Mouse (Mus musculus): ENCODE results near the gene Alkbh8. TPM values are rescaled to one million over a fixed set of nuclear protein-coding genes. Genes with fewer than 3 reads are reported as not detected.
A peak's percentile ranks its signal among the peaks of the same experiment; 100 is the strongest.
"Not testable (repeated sequence)": the region's sequence is repeated elsewhere in the genome, so short reads cannot be mapped to it uniquely, and the experiment has no call there.

Alkbh8 gene
- 2.2 TPM for polyA plus RNA-seq (2012; fragmentation: generic; extraction: Trizol)
- long read RNA-seq, experiment 1, full-length matches to known transcripts = 2 of 3 reads
- long read RNA-seq, experiment 1, partial matches to known transcripts = 1 of 3 reads
- long read RNA-seq, experiment 1, other reads (novel, unspliced or antisense) = 0 of 3 reads
- long read RNA-seq, experiment 2, full-length matches to known transcripts = 76 of 106 reads
- long read RNA-seq, experiment 2, partial matches to known transcripts = 0 of 106 reads
- long read RNA-seq, experiment 2, other reads (novel, unspliced or antisense) = 30 of 106 reads

DNA sequence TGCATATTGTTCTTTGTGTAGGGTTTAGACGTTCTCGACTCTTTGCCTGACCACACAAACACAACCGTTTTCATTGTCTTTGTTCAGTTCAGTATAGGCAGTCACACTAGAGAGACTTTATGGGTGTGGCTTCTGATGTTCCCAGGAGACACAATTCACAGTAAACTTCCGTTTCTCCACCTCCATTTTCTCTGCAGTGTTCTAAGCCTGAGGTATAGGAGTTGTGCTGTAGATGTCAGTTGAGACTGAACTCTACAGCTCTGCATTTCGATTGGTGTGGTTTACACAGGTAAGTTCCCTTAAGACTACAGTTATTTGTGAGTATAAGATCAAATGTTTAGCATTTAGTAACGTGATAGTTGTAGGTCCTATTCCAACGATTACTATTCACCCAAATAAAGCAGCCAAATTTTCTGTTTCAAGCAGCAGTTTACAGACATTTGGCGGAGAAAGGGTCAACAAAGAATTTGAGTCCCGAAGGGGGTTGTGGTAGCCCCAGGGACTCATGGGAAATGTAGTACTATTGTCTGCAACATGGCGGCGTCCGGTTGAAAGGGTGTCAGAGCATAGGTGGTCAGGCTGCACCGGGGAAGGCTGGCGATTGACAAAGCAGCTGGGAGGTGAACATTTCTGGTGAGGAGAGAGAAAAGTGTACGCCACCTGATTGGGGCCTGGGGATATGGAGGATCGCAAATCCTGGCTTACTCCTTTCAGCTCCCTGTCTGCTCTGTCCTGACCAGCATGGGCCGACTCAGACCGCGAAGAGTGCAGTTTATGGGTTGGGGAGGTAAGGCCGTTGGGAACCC lies at the start of gene Alkbh8:
TSS of gene Alkbh8 (plus strand) at position 179 of the 806 bp plus-strand sequence.
- Histone ChIP-seq H3K79me2 (ENCODE audit: control insufficient read depth, insufficient read depth) (peaks cover 28% of the 10 kb centered on the region), H3K36me3 (ENCODE audit: control insufficient read depth, insufficient read depth) (peaks cover 15% of the 10 kb centered on the region), H3ac (ENCODE audit: control insufficient read depth, insufficient read length, low read depth) (peak within 1 kb of the TSS; percentile 59), H3K4me3 (ENCODE audit: insufficient read depth, poor library complexity, severe bottlenecking) (peak within 1 kb of the TSS; percentile 69), H3K79me3 (ENCODE audit: low read depth) (peaks cover 9% of the 10 kb centered on the region), H3K27me3 (ENCODE audit: control insufficient read depth, insufficient read depth, insufficient read length) (peaks cover 3% of the 10 kb centered on the region)
- TF ChIP-seq CTCF (IDR thresholded peaks at IDR 0.05; ENCODE audit: control insufficient read depth, insufficient read depth, insufficient read length) (no peak), FOSL1 (IDR thresholded peaks at IDR 0.05; ENCODE audit: insufficient read depth, low read length, poor library complexity, severe bottlenecking) (no peak), CEBPB (IDR thresholded peaks at IDR 0.05; ENCODE audit: low read depth) (no peak), MYOD1 (IDR thresholded peaks at IDR 0.05; ENCODE audit: control insufficient read depth, insufficient read length, low read depth) (no peak), USF1 (IDR thresholded peaks at IDR 0.05; ENCODE audit: low read depth) (no peak), MAX (IDR thresholded peaks at IDR 0.05) (no peak), MYOG (IDR thresholded peaks at IDR 0.05; ENCODE audit: control insufficient read depth, extremely low read depth, insufficient read length) (no peak)

DNA sequence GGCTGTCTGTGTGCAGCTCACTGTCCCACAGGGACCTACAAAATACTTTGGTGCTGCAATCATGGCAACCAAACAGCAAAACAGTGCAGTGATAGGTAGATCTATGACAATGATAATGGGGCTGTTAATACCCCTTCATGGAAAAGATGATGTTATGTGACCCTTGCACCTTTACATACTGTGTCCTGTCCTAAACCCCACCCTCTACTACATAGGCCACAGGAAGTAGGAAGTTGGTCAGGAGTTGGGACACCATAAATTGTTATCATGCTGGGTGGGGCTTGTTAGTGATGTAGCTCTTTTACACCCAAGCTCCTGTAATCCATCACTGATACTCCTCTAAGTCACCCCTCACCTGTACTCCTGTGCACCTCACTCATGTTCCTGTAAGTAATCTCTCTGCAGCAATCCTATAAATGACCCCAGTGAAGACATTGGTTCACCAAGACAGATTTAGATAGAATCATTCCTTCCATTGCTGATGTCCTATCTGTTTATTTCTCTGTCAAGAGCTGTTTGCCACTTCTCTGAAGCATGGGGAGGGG lies 25.6 kb upstream of the Alkbh8 start:
- Histone ChIP-seq H3K27me3 (ENCODE audit: control insufficient read depth, insufficient read depth, insufficient read length) (no peaks in the 10 kb centered on the region), H3ac (ENCODE audit: control insufficient read depth, insufficient read length, low read depth) (no peak overlapping the region), H3K79me2 (ENCODE audit: control insufficient read depth, insufficient read depth) (no peaks in the 10 kb centered on the region), H3K36me3 (ENCODE audit: control insufficient read depth, insufficient read depth) (no peaks in the 10 kb centered on the region), H3K4me3 (ENCODE audit: insufficient read depth, poor library complexity, severe bottlenecking) (no peak overlapping the region), H3K79me3 (ENCODE audit: low read depth) (no peaks in the 10 kb centered on the region)
- TF ChIP-seq MAX (IDR thresholded peaks at IDR 0.05) = no peak
- no peak for TF ChIP-seq FOSL1 (IDR thresholded peaks at IDR 0.05; ENCODE audit: insufficient read depth, low read length, poor library complexity, severe bottlenecking)
- TF ChIP-seq CTCF (IDR thresholded peaks at IDR 0.05; ENCODE audit: control insufficient read depth, insufficient read depth, insufficient read length) = no peak
- no peak for TF ChIP-seq MYOG (IDR thresholded peaks at IDR 0.05; ENCODE audit: control insufficient read depth, extremely low read depth, insufficient read length)
- no peak for TF ChIP-seq CEBPB (IDR thresholded peaks at IDR 0.05; ENCODE audit: low read depth)
- no peak for TF ChIP-seq MYOD1 (IDR thresholded peaks at IDR 0.05; ENCODE audit: control insufficient read depth, insufficient read length, low read depth)
- no peak for TF ChIP-seq USF1 (IDR thresholded peaks at IDR 0.05; ENCODE audit: low read depth)

DNA sequence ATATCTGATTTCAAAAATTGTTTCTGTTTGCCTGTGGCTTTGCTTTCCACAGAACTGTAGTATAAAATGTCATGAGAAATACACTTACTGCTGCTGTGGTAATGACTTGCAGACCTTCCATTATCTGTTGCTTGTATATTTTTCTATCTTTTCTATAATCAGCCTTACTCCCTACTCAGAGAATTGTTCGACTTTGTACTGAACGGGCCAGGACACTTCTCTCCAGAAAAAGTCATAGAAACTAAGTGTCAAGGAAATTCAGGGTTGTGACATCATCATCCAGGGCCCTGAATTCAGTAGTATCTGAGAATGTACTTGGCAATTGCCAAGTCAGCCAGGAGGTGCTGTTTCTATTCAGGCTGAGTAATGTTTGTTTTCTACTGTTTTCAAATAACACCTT lies 24.9 kb upstream of the Alkbh8 start:
- H3K79me3 ChIP-seq (ENCODE audit: low read depth) = no peaks in the 10 kb centered on the region
- H3K79me2 ChIP-seq (ENCODE audit: control insufficient read depth, insufficient read depth) = no peaks in the 10 kb centered on the region
- no peak for TF ChIP-seq MAX (IDR thresholded peaks at IDR 0.05)
- no peak overlapping the region for H3K4me3 ChIP-seq (ENCODE audit: insufficient read depth, poor library complexity, severe bottlenecking)
- no peaks in the 10 kb centered on the region for H3K36me3 ChIP-seq (ENCODE audit: control insufficient read depth, insufficient read depth)
- H3ac ChIP-seq (ENCODE audit: control insufficient read depth, insufficient read length, low read depth) = no peak overlapping the region
- H3K27me3 ChIP-seq (ENCODE audit: control insufficient read depth, insufficient read depth, insufficient read length) = no peaks in the 10 kb centered on the region

DNA sequence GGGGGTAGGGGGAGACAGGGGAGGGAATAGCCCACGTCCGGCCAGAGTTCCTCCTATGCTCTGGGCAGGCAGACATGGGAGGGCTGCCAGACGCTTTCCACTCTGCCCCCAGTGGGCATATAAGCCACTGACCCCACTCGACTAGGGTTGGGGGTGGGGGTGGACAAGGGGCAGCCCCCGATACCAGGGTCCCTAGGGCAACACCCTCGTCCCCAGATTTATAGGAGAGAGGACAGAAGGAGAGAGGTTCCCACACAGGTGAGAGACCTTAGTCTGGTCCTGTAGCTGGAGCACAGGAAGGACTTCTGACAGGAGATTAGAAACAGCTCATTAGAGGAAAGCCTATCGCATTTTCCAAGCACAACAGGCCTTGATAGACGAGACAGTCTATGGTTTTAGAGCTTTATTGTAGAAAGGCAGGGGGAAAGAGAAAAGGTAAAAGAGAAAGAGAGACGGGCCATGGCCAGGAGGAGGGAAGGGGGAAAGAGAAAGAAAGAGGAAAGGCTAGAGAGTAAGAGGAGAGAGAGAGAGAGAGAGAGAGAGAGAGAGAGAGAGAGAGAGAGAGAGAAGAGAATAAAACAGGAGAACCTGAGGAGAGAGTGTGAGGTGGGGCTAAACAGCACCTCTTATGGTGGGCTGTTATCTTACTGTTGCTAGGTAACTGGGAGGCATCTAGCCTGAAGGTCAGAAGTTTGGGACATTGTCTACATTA lies 7.4 kb upstream of the Alkbh8 start:
- H3K79me2 ChIP-seq (ENCODE audit: control insufficient read depth, insufficient read depth); H3K4me3 ChIP-seq (ENCODE audit: insufficient read depth, poor library complexity, severe bottlenecking); H3K27me3 ChIP-seq (ENCODE audit: control insufficient read depth, insufficient read depth, insufficient read length); H3K79me3 ChIP-seq (ENCODE audit: low read depth); H3K36me3 ChIP-seq (ENCODE audit: control insufficient read depth, insufficient read depth); H3ac ChIP-seq (ENCODE audit: control insufficient read depth, insufficient read length, low read depth): not testable (repeated sequence)

DNA sequence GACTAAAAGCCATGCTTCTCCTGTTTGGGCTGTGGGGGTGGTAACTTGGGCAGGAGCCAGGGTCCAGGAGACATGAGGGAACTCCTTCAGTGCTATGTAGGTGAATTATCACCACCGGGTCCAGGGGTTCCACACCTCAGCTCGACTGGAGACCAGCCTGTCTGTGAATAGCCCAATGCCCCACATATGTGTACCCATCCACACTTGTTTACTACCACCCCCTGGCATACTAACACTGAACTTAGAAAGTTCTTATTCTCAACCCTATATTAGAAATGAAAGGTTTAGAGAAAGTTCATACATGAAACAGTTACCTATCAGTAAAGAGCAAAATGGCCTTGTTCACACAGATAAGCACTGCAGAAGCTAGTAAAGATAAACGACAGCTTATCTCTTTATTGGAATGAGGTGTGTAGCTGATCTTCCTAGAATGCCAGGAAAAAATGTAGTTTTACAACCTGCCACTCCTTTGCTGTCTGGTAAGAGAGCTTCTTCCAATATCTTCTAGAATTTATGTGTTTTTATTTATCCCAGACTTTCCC lies 6.8 kb upstream of the Alkbh8 start:
- TF ChIP-seq MYOG (IDR thresholded peaks at IDR 0.05; ENCODE audit: control insufficient read depth, extremely low read depth, insufficient read length) (no peak), MAX (IDR thresholded peaks at IDR 0.05) (no peak), FOSL1 (IDR thresholded peaks at IDR 0.05; ENCODE audit: insufficient read depth, low read length, poor library complexity, severe bottlenecking) (no peak), USF1 (IDR thresholded peaks at IDR 0.05; ENCODE audit: low read depth) (no peak), MYOD1 (IDR thresholded peaks at IDR 0.05; ENCODE audit: control insufficient read depth, insufficient read length, low read depth) (no peak), CEBPB (IDR thresholded peaks at IDR 0.05; ENCODE audit: low read depth) (no peak), CTCF (IDR thresholded peaks at IDR 0.05; ENCODE audit: control insufficient read depth, insufficient read depth, insufficient read length) (no peak)
- Histone ChIP-seq H3K4me3 (ENCODE audit: insufficient read depth, poor library complexity, severe bottlenecking) (no peak overlapping the region), H3K36me3 (ENCODE audit: control insufficient read depth, insufficient read depth) (no peaks in the 10 kb centered on the region), H3K27me3 (ENCODE audit: control insufficient read depth, insufficient read depth, insufficient read length) (peaks cover 3% of the 10 kb centered on the region), H3K79me2 (ENCODE audit: control insufficient read depth, insufficient read depth) (no peaks in the 10 kb centered on the region), H3ac (ENCODE audit: control insufficient read depth, insufficient read length, low read depth) (no peak overlapping the region), H3K79me3 (ENCODE audit: low read depth) (no peaks in the 10 kb centered on the region)
